ENCODE assay signal across 8 mouse cellular contexts in the genomic region with DNA sequence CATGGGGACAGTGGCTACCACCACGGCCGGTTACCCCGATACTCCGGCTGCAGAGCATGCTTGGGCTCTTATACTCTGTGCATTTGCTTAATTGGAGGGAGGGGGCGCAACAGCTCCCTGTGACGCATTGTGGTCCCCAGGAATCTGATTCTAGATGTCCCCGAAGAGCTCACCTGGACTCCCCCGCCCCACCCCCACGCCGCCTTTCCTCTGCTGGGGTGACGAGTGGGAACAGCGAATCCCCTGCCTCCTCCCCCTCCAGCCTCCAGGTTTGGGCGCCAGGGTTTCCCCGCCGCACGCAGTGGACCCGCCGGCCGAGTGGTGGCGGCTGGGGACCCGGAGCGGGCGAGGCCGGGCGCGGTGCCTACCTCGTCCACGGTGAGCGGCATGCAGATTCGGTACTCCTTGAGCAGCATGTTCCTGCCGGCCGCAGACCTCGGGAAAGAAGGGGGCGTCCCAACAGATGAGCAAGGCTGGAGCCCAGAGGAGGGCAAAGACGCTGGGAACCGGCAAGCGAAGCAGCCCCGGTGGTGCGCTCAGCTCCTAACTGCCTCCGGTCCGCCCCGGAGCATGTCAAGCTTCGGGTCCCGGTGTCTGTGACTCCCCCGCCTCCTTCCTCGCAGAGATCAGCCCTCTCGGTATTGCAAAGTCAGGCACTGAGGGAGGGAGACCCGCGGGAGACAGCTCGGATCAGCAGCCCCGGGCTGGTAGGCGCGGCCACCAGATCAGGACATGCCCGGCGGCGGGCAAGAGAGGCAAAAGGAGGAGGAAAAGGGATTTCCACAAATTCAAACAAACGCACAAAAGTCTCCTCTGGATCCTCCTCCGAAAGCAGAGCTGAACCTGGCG. TPM values are rescaled to one million over a fixed set of nuclear protein-coding genes. Genes with fewer than 3 reads are reported as not detected.
DNase-seq lines count a peak whose midpoint lies in the region; ATAC-seq and TF ChIP-seq lines count a peak whose summit lies in the region.

No protein-coding gene starts in this region.

- peak; percentile 66 to 90 for DNase-seq in adrenal gland, adult (ENCODE audit: inconsistent age in 2 of 2, low spot score in 1 of 2)
- DNase-seq in embryo, embryonic 9.5 days (ENCODE audit: extremely low spot score), result peak; percentile 76
- DNase-seq in gastrocnemius, postnatal 4 days (ENCODE audit: low spot score in 2 of 2), result peak; percentile 57 to 63
- DNase-seq in left cerebral cortex, postnatal 4 days, result peak; percentile 58
- DNase-seq in midbrain, embryonic 10.5 days (ENCODE audit: low spot score), result peak; percentile 70
- no peak for DNase-seq in adipocyte (ENCODE audit: low spot score)

- H3K4me1 ChIP-seq in intestine, postnatal 0 days (replicated peaks; ENCODE audit: control insufficient read depth, insufficient read depth, low read length), result no peaks in the 10 kb centered on the region
- peaks cover 37% of the 10 kb centered on the region for H3K4me1 ChIP-seq in midbrain, embryonic 10.5 days
- H3K4me1 ChIP-seq in small intestine, adult 2 months (ENCODE audit: control insufficient read depth, insufficient read depth, insufficient read length, low read length), result peaks cover 3% of the 10 kb centered on the region; the same call in 1 of the 2 replicates

- H3K27me3 ChIP-seq in intestine, postnatal 0 days (replicated peaks; ENCODE audit: control insufficient read depth, insufficient read depth, low read length), result no peaks in the 10 kb centered on the region
- H3K27me3 ChIP-seq in midbrain, embryonic 10.5 days (ENCODE audit: low read depth, poor library complexity, severe bottlenecking), result no peaks in the 10 kb centered on the region
- H3K27me3 ChIP-seq in small intestine, adult 2 months (ENCODE audit: control insufficient read depth, insufficient read depth, low read length), result no peaks in the 10 kb centered on the region

- under 1% methylated on average over 59 of the region's 59 CpGs for WGBS in intestine, postnatal 0 days
- WGBS in midbrain, embryonic 10.5 days, result under 1% methylated on average over 59 of the region's 59 CpGs
- WGBS in small intestine, adult 2 months, result 1% methylated on average over 59 of the region's 59 CpGs

- H3K27ac ChIP-seq in intestine, postnatal 0 days (ENCODE audit: low read depth, low read length), result peak overlapping the region; percentile 60
- peak overlapping the region; percentile 90 for H3K27ac ChIP-seq in midbrain, embryonic 10.5 days (replicated peaks)
- H3K27ac ChIP-seq in small intestine, adult 2 months (ENCODE audit: insufficient read depth, low read depth, low read length), result peak overlapping the region; percentile 63

- TF ChIP-seq POLR2A in small intestine, adult 2 months (IDR thresholded peaks at IDR 0.05; ENCODE audit: low read depth, low read length), result no peak

- no peak for TF ChIP-seq CTCF in intestine, postnatal 0 days (IDR thresholded peaks at IDR 0.05; ENCODE audit: low read depth)
- peak; percentile 13; the same call in 1 of the 2 replicates for TF ChIP-seq CTCF in small intestine, adult 2 months (IDR thresholded peaks at IDR 0.05; ENCODE audit: extremely low read depth, insufficient read length, insufficient replicate concordance, low read depth, low read length)

- peak overlapping the region; percentile 72 for H3K4me3 ChIP-seq in intestine, postnatal 0 days (ENCODE audit: low read depth, low read length)
- peak overlapping the region; percentile 87 for H3K4me3 ChIP-seq in midbrain, embryonic 10.5 days
- peak overlapping the region; percentile 81 for H3K4me3 ChIP-seq in small intestine, adult 2 months (ENCODE audit: low read depth, low read length)

- intact Hi-C loops in left cerebral cortex, postnatal 4 days (cut with DNase I), result loop anchor here (2.0 to 10.0 kb wide), 3 partner anchors 55 to 257 kb away; no protein-coding TSS in a partner anchor

- peak overlapping the region; percentile 64 for H3K9ac ChIP-seq in intestine, postnatal 0 days (ENCODE audit: low read depth, low read length)

- H3K36me3 ChIP-seq in intestine, postnatal 0 days (ENCODE audit: control insufficient read depth, insufficient read depth), result no peaks in the 10 kb centered on the region
- H3K36me3 ChIP-seq in midbrain, embryonic 10.5 days, result no peaks in the 10 kb centered on the region; the same call in 1 of the 2 replicates
- H3K36me3 ChIP-seq in small intestine, adult 2 months (ENCODE audit: control insufficient read depth, insufficient read depth, low read length), result no peaks in the 10 kb centered on the region

- ATAC-seq in intestine, postnatal 0 days, result peak; percentile 42; the same call in 1 of the 2 replicates

- no peaks in the 10 kb centered on the region for H3K9me3 ChIP-seq in intestine, postnatal 0 days (ENCODE audit: control insufficient read depth)
- no peaks in the 10 kb centered on the region for H3K9me3 ChIP-seq in midbrain, embryonic 10.5 days (replicated peaks)

- H3K4me2 ChIP-seq in intestine, postnatal 0 days (replicated peaks; ENCODE audit: low read depth), result peak overlapping the region; percentile 100

RNA-seq across cellular contexts. Expression of a gene that starts 0.8 kb away (rescaled TPM):
- total RNA-seq in gastrocnemius, postnatal 4 days (2021), result 10 to 100 TPM; 53.0 to 58.2 TPM
- 4.4 and 4.8 TPM in 2 replicates for polyA plus RNA-seq in intestine, postnatal 0 days (2015; fragmentation: Nextera tagmentation; extraction: Ambion mirVana)
- 10 to 100 TPM; 78.8 to 79.4 TPM for total RNA-seq in left cerebral cortex, postnatal 4 days (2021)
- polyA plus RNA-seq in midbrain, embryonic 10.5 days (2016; fragmentation: Nextera tagmentation; extraction: Ambion mirVana), result 20.4 and 26.1 TPM in 2 replicates
- polyA plus RNA-seq in small intestine, adult 2 months (2012; rRNA removed), result 0.84 and 1.5 TPM in 2 replicates

RNA-seq across cellular contexts. Expression of a gene that starts 9.5 kb away (rescaled TPM):
- 100 to 1,000 TPM in 1 of 2 experiments, 10 to 100 TPM in 1; 83.7 to 107 TPM for total RNA-seq in gastrocnemius, postnatal 4 days (2021)
- polyA plus RNA-seq in intestine, postnatal 0 days (2015; fragmentation: Nextera tagmentation; extraction: Ambion mirVana), result 89.4 and 95.2 TPM in 2 replicates
- total RNA-seq in left cerebral cortex, postnatal 4 days (2021), result 10 to 100 TPM; 76.0 to 78.0 TPM
- polyA plus RNA-seq in midbrain, embryonic 10.5 days (2016; fragmentation: Nextera tagmentation; extraction: Ambion mirVana), result 221 and 237 TPM in 2 replicates
- 2.7 and 3.6 TPM in 2 replicates for polyA plus RNA-seq in small intestine, adult 2 months (2012; rRNA removed)

Comparison
In these comparisons a context has a peak if more than half of its experiments do, and no peak if none do; other contexts are left out.
1. RNA of a gene that starts 9.5 kb away (polyA plus RNA-seq): 221 to 237 TPM in midbrain, embryonic 10.5 days and 89.4 to 95.2 TPM in intestine, postnatal 0 days; 2.7 to 3.6 TPM in small intestine, adult 2 months; every median in the first group is over 10 times any median in the second.
2. Peak in every context shown above with its lines, with median percentiles within 50 percentile points of each other: H3K27ac ChIP-seq and H3K4me3 ChIP-seq.